Mouse (Mus musculus) ES-Bruce4 (cell line): ENCODE results near the gene Cd93.

Experiments
- CTCF ChIP-seq: IDR thresholded peaks from one replicate; pipeline ENCODE4 v1.8.1; 2011; ENCODE audit warnings: low read depth, low read length
- POLR2A ChIP-seq: IDR thresholded peaks from one replicate; pipeline ENCODE4 v1.8.1; 2011; ENCODE audit warnings: low read length; ENCODE audit not compliant: insufficient read depth

- TF ChIP-seq CTCF: no peak
- TF ChIP-seq POLR2A: no peak
These were observed 49.5 kb downstream of the Cd93 start for GRCm38 (mm10) chr2:148393846-148394245.
